Mouse (Mus musculus): ENCODE results near the gene Ankrd12.

The Ankrd12 gene

GRCm38 (mm10) chr17:65929319-65929978 lies 147.4 kb downstream of the Ankrd12 start:
- no peak for DNase-seq

- peak in 1 of 2 experiments; percentile 21 for DNase-seq
Measured at GRCm38 (mm10) chr17:65927077-65927476, 149.8 kb downstream of the Ankrd12 start.

GRCm38 (mm10) chr17:65924218-65924617 lies 152.7 kb downstream of the Ankrd12 start:
- DNase-seq: no peak

- DNase-seq: no peak
Measured at GRCm38 (mm10) chr17:65921975-65922374, 154.9 kb downstream of the Ankrd12 start.

- no peak for DNase-seq
Measured at GRCm38 (mm10) chr17:65919235-65919634, 157.7 kb downstream of the Ankrd12 start.

- peak; percentile 56 to 62 for DNase-seq
Measured at GRCm38 (mm10) chr17:65916135-65916668, 160.7 kb downstream of the Ankrd12 start.
